Mouse (Mus musculus) heart, postnatal 0 days (tissue): Measurements from ENCODE around the gene Mrgprf. TPM values are rescaled to one million over a fixed set of nuclear protein-coding genes. Genes with fewer than 3 reads are reported as not detected.

Experiments
- ATAC-seq: fragments of 200-750 bp; cut with Nextera tagmentation; 2 replicates; pipeline ENCODE4 v1.8.0; 2017; ENCODE audit warnings: low read depth, moderate number of reproducible peaks, moderate library complexity; ENCODE audit not compliant: insufficient read depth
- DNase-seq: peaks from one replicate; pipeline ENCODE4 v3.0.0-alpha.2; 2016; ENCODE audit warnings: low spot score
- H3K27ac ChIP-seq: fragments of 300-500 bp; sonication (generic); 2 replicates; pipeline ENCODE4 v1.5.1; 2014; ENCODE audit warnings: low read depth, mild to moderate bottlenecking
- H3K27me3 ChIP-seq: fragments of 300-500 bp; sonication (generic); 2 replicates; pipeline ENCODE4 v1.6.1; 2014; ENCODE audit warnings: low read length, mixed read lengths; ENCODE audit not compliant: control insufficient read depth, insufficient read depth
- H3K36me3 ChIP-seq: fragments of 300-500 bp; sonication (generic); replicated peaks from 2 replicates; pipeline ENCODE4 v1.6.1; 2014; ENCODE audit warnings: low read length, mixed read lengths; ENCODE audit not compliant: control insufficient read depth, insufficient read depth
- H3K4me1 ChIP-seq: fragments of 300-500 bp; sonication (generic); 2 replicates; pipeline ENCODE4 v1.6.1; 2014; ENCODE audit warnings: antibody characterized with exemption; ENCODE audit not compliant: control insufficient read depth, insufficient read depth
- H3K4me2 ChIP-seq: fragments of 300-500 bp; sonication (generic); 2 replicates; pipeline ENCODE4 v1.6.1; 2014; ENCODE audit warnings: low read depth, mild to moderate bottlenecking, low read length, moderate library complexity
- H3K4me3 ChIP-seq: fragments of 300-500 bp; sonication (generic); 2 replicates; pipeline ENCODE4 v1.5.1; 2014; ENCODE audit warnings: low read depth, low read length
- H3K9ac ChIP-seq: fragments of 300-500 bp; sonication (generic); replicated peaks from 2 replicates; pipeline ENCODE4 v1.6.1; 2014; ENCODE audit warnings: low read depth, low read length, mixed read lengths
- H3K9me3 ChIP-seq: fragments of 300-500 bp; sonication (generic); replicated peaks from 2 replicates; pipeline ENCODE4 v1.6.1; 2016; ENCODE audit warnings: low read length; ENCODE audit not compliant: control insufficient read depth
- CTCF ChIP-seq: IDR thresholded peaks from 2 replicates; pipeline ENCODE4 v1.5.1; 2016; ENCODE audit warnings: antibody characterized with exemption, control low read depth, low read depth
- EP300 ChIP-seq: IDR thresholded peaks from 2 replicates; pipeline ENCODE4 v1.6.1; 2016; ENCODE audit warnings: antibody characterized with exemption, low read depth
- WGBS: fragments of 180-500 bp; shearing (Covaris S2); extraction: QIAGEN DNeasy Blood & Tissue Kit; methylation state at CpG from one replicate; pipeline ENCODE4 v1.1.7; 2014; 5-methylcytosine and 5-hydroxymethylcytosine counted together
- polyA plus RNA-seq: library from polyadenylated mRNA; unstranded; fragments of >200 nt; fragmentation: Nextera tagmentation; extraction: Ambion mirVana; gene quantifications from 2 replicates; pipeline ENCODE4 v1.2.1, GENCODE M21; 2015
- total RNA-seq: library from RNA; depleted of rRNA; stranded (reverse); fragments of >200 nt; gene quantifications from 2 replicates; pipeline ENCODE4 v1.2.3, GENCODE M21; 2014; ENCODE audit warnings: low replicate concordance

The Mrgprf gene
- total and polyA plus RNA-seq, 2 experiments from 2014 or later, result 1.4 to 4.2 TPM

GRCm38 (mm10) chr7:145319481-145319880, 18.9 kb downstream of the Mrgprf start:
- Histone ChIP-seq H3K4me3 (no peak overlapping the region), H3K4me2 (no peak overlapping the region), H3K9me3 (no peaks in the 10 kb centered on the region), H3K9ac (no peak overlapping the region), H3K27ac (no peak overlapping the region), H3K4me1 (no peaks in the 10 kb centered on the region), H3K27me3 (no peaks in the 10 kb centered on the region), H3K36me3 (no peaks in the 10 kb centered on the region)
- 48% methylated on average over 3 of the region's 3 CpGs for WGBS
- DNase-seq, result no peak
- TF ChIP-seq CTCF, result no peak
- no peak for TF ChIP-seq EP300
- no peak for ATAC-seq

GRCm38 (mm10) chr7:145323607-145324006, 23.0 kb downstream of the Mrgprf start:
- DNase-seq, result no peak
- Histone ChIP-seq H3K4me3 (no peak overlapping the region), H3K36me3 (no peaks in the 10 kb centered on the region), H3K9me3 (no peaks in the 10 kb centered on the region), H3K4me2 (no peak overlapping the region), H3K27ac (no peak overlapping the region), H3K4me1 (no peaks in the 10 kb centered on the region), H3K27me3 (no peaks in the 10 kb centered on the region), H3K9ac (no peak overlapping the region)
- no peak for ATAC-seq
- WGBS, result 36% methylated on average over 4 of the region's 4 CpGs
- TF ChIP-seq EP300 (no peak), CTCF (no peak)

GRCm38 (mm10) chr7:145325697-145326096, 25.1 kb downstream of the Mrgprf start:
- no peak for ATAC-seq
- Histone ChIP-seq H3K27me3 (no peaks in the 10 kb centered on the region), H3K4me1 (no peaks in the 10 kb centered on the region), H3K36me3 (no peaks in the 10 kb centered on the region), H3K27ac (no peak overlapping the region), H3K9ac (no peak overlapping the region), H3K4me3 (no peak overlapping the region), H3K4me2 (no peak overlapping the region), H3K9me3 (no peaks in the 10 kb centered on the region)
- DNase-seq, result no peak
- WGBS, result 28% methylated on average over 2 of the region's 2 CpGs
- no peak for TF ChIP-seq CTCF
- TF ChIP-seq EP300, result no peak

- H3K4me2 ChIP-seq, result no peak overlapping the region
- no peak for DNase-seq
- no peak overlapping the region for H3K4me3 ChIP-seq
- ATAC-seq, result no peak
- no peak for TF ChIP-seq CTCF
- no peak for TF ChIP-seq EP300
- H3K9ac ChIP-seq, result no peak overlapping the region
- no peak overlapping the region for H3K27ac ChIP-seq
- no peaks in the 10 kb centered on the region for H3K9me3 ChIP-seq
- H3K4me1 ChIP-seq, result no peaks in the 10 kb centered on the region
- H3K27me3 ChIP-seq, result no peaks in the 10 kb centered on the region
- 58% methylated on average over 2 of the region's 2 CpGs for WGBS
- H3K36me3 ChIP-seq, result no peaks in the 10 kb centered on the region
Measured at GRCm38 (mm10) chr7:145329982-145330381, 29.4 kb downstream of the Mrgprf start.

- TF ChIP-seq EP300, result no peak
- TF ChIP-seq CTCF, result no peak
- ATAC-seq (no peak), DNase-seq (no peak)
- no peak overlapping the region for H3K4me2 ChIP-seq
- H3K4me1 ChIP-seq, result no peaks in the 10 kb centered on the region
- no peak overlapping the region for H3K9ac ChIP-seq
- H3K4me3 ChIP-seq, result no peak overlapping the region
- no peaks in the 10 kb centered on the region for H3K27me3 ChIP-seq
- no peaks in the 10 kb centered on the region for H3K36me3 ChIP-seq
- WGBS, result 37% methylated on average over 2 of the region's 2 CpGs
- H3K9me3 ChIP-seq, result no peaks in the 10 kb centered on the region
- no peak overlapping the region for H3K27ac ChIP-seq
Measured at GRCm38 (mm10) chr7:145330641-145331040, 30.0 kb downstream of the Mrgprf start.

DNA sequence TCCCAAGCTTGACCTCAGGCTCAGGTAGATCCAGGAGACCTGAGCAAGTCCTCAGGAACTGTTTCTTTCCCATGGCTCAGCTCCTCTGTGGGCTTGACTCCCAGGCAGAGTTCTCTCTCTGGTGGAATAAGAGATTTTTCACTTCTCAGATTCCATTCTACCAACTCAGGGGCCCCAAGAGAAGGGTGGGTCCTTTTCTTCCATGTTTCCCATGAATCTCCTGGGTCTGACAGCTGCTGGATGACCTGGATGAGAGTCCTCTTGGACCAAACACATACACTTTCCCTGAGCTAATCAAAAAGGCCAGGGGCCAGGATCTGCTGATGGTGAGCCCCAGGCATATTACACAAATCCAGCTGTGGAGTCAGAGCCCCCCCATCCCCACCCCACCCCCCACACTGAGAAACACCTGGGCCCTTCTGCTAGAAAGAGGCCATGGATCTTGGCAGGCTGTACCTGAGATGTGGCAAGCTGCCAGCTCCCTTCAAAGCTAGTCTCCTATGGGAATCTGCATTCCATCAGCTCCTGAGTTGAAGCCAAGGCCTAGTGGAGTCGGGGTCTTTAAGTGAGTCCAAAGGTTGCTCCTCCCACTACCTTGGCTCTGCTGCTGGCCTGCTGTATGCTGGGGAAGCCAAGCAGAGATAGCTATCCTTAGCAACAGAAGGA, 31.9 kb downstream of the Mrgprf start:
- no peaks in the 10 kb centered on the region for H3K27me3 ChIP-seq
- H3K4me2 ChIP-seq, result no peak overlapping the region
- H3K36me3 ChIP-seq, result no peaks in the 10 kb centered on the region
- H3K9me3 ChIP-seq, result no peaks in the 10 kb centered on the region
- no peak for TF ChIP-seq CTCF
- TF ChIP-seq EP300, result no peak
- H3K9ac ChIP-seq, result no peak overlapping the region
- no peak overlapping the region for H3K27ac ChIP-seq
- no peak for DNase-seq
- no peak for ATAC-seq
- H3K4me3 ChIP-seq, result no peak overlapping the region
- no peaks in the 10 kb centered on the region for H3K4me1 ChIP-seq
- WGBS, result 21% methylated on average over 1 of the region's 1 CpGs
